Mouse (Mus musculus) intestine, embryonic 14.5 days (tissue): ENCODE results near the gene Pcgf5. TPM values are rescaled to one million over a fixed set of nuclear protein-coding genes. Genes with fewer than 3 reads are reported as not detected.

ENCODE experiments used
- ATAC-seq: fragments of 200-750 bp; cut with Nextera tagmentation; replicated peaks from 2 replicates; pipeline ENCODE4 v1.8.0; 2017; ENCODE audit warnings: low read depth, moderate number of reproducible peaks, moderate TSS enrichment, moderate library complexity; ENCODE audit not compliant: low FRiP score, low TSS enrichment
- DNase-seq: peaks from one replicate; pipeline ENCODE4 v3.0.0-alpha.2; 2018; ENCODE audit warnings: low spot score
- H3K27ac ChIP-seq: fragments of 300-500 bp; sonication (generic); 2 replicates; pipeline ENCODE4 v1.5.1; 2014; ENCODE audit warnings: low read depth, mild to moderate bottlenecking, control low read depth
- H3K27me3 ChIP-seq: fragments of 300-500 bp; sonication (generic); replicated peaks from 2 replicates; pipeline ENCODE4 v1.6.1; 2014; ENCODE audit warnings: low read length, control low read depth; ENCODE audit not compliant: control insufficient read depth, insufficient read depth
- H3K36me3 ChIP-seq: fragments of 300-500 bp; sonication (generic); 2 replicates; pipeline ENCODE4 v1.6.1; 2014; ENCODE audit warnings: low read length, control low read depth; ENCODE audit not compliant: control insufficient read depth, insufficient read depth
- H3K4me1 ChIP-seq: fragments of 300-500 bp; sonication (generic); replicated peaks from 2 replicates; pipeline ENCODE4 v1.6.1; 2014; ENCODE audit warnings: low read length, control low read depth, mixed read lengths; ENCODE audit not compliant: control insufficient read depth, insufficient read depth
- H3K4me2 ChIP-seq: fragments of 300-500 bp; sonication (generic); 2 replicates; pipeline ENCODE4 v1.6.1; 2014; ENCODE audit warnings: low read length
- H3K4me3 ChIP-seq: fragments of 300-500 bp; sonication (generic); 2 replicates; pipeline ENCODE4 v1.5.1; 2014; ENCODE audit warnings: low read depth, low read length, control low read depth, mixed read lengths
- H3K9ac ChIP-seq: fragments of 300-500 bp; sonication (generic); 2 replicates; pipeline ENCODE4 v1.6.1; 2014; ENCODE audit warnings: mild to moderate bottlenecking, low read length
- H3K9me3 ChIP-seq: fragments of 300-500 bp; sonication (generic); 2 replicates; pipeline ENCODE4 v1.6.1; 2016; ENCODE audit warnings: low read length, control low read depth; ENCODE audit not compliant: control insufficient read depth
- WGBS: fragments of 180-500 bp; shearing (Covaris S2); extraction: QIAGEN DNeasy Blood & Tissue Kit; methylation state at CpG from one replicate; pipeline ENCODE4 v1.1.7; 2014; 5-methylcytosine and 5-hydroxymethylcytosine counted together
- polyA plus RNA-seq: library from polyadenylated mRNA; unstranded; fragments of >200 nt; fragmentation: Nextera tagmentation; extraction: Ambion mirVana; gene quantifications from 2 replicates; pipeline ENCODE4 v1.2.1, GENCODE M21; 2014

Pcgf5 gene
- polyA plus RNA-seq, 1 experiment from 2014 or later: 21.6 TPM

GRCm38 (mm10) chr19:36377729-36378128 is 29.6 kb downstream of the Pcgf5 start:
- 87% methylated on average over 7 of the region's 7 CpGs for WGBS
- Histone ChIP-seq H3K9ac (no peak overlapping the region), H3K27me3 (no peaks in the 10 kb centered on the region), H3K36me3 (no peaks in the 10 kb centered on the region), H3K4me1 (no peaks in the 10 kb centered on the region), H3K4me3 (no peak overlapping the region), H3K9me3 (no peaks in the 10 kb centered on the region), H3K27ac (no peak overlapping the region), H3K4me2 (no peak overlapping the region)
- ATAC-seq (no peak), DNase-seq (no peak)

- Histone ChIP-seq H3K9me3 (no peaks in the 10 kb centered on the region), H3K27ac (no peak overlapping the region), H3K4me1 (no peaks in the 10 kb centered on the region), H3K4me2 (no peak overlapping the region), H3K36me3 (no peaks in the 10 kb centered on the region), H3K4me3 (no peak overlapping the region), H3K27me3 (no peaks in the 10 kb centered on the region), H3K9ac (no peak overlapping the region)
- WGBS: 72% methylated on average over 15 of the region's 15 CpGs
- no peak for DNase-seq
- no peak for ATAC-seq
Measured at GRCm38 (mm10) chr19:36378511-36379232, 30.6 kb downstream of the Pcgf5 start.

- ATAC-seq (no peak), DNase-seq (no peak)
- Histone ChIP-seq H3K4me1 (no peaks in the 10 kb centered on the region), H3K9me3 (no peaks in the 10 kb centered on the region), H3K36me3 (no peaks in the 10 kb centered on the region), H3K4me3 (no peak overlapping the region), H3K9ac (no peak overlapping the region), H3K4me2 (no peak overlapping the region), H3K27ac (no peak overlapping the region), H3K27me3 (no peaks in the 10 kb centered on the region)
- WGBS: 96% methylated on average over 3 of the region's 3 CpGs
Measured at GRCm38 (mm10) chr19:36382901-36383300, 34.8 kb downstream of the Pcgf5 start.

GRCm38 (mm10) chr19:36383977-36384376 is 35.9 kb downstream of the Pcgf5 start:
- H3K36me3 ChIP-seq: no peaks in the 10 kb centered on the region
- no peak overlapping the region for H3K4me3 ChIP-seq
- no peaks in the 10 kb centered on the region for H3K4me1 ChIP-seq
- H3K4me2 ChIP-seq: no peak overlapping the region
- no peak for ATAC-seq
- H3K27ac ChIP-seq: no peak overlapping the region
- WGBS: 81% methylated on average over 5 of the region's 5 CpGs
- H3K9me3 ChIP-seq: no peaks in the 10 kb centered on the region
- H3K9ac ChIP-seq: no peak overlapping the region
- no peak for DNase-seq
- H3K27me3 ChIP-seq: no peaks in the 10 kb centered on the region

DNA sequence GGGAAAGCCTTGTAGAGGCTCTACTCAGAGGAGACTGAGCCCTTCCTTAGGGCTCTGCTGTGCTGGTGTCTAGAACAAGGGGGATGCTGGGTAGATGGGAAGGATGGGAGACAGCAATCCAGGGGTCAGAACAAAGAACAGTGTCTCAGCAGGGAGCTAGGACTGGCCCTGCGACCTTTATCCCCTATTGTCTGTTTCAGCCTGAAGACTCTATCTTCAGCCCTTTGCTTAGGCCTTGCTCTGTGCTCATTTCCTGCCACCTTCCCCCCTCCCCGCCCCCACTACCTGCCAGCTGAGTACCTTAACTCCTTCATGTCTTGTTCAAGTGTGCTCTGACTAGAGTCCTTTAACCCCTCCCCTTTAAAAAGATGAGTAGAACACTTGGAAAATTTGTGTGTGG is 36.3 kb downstream of the Pcgf5 start:
- 0% methylated on average over 1 of the region's 2 CpGs for WGBS
- H3K4me2 ChIP-seq: no peak overlapping the region
- no peaks in the 10 kb centered on the region for H3K9me3 ChIP-seq
- ATAC-seq (no peak), DNase-seq (no peak)
- no peaks in the 10 kb centered on the region for H3K27me3 ChIP-seq
- H3K27ac ChIP-seq: no peak overlapping the region
- no peaks in the 10 kb centered on the region for H3K4me1 ChIP-seq
- no peak overlapping the region for H3K4me3 ChIP-seq
- no peaks in the 10 kb centered on the region for H3K36me3 ChIP-seq
- no peak overlapping the region for H3K9ac ChIP-seq

DNA sequence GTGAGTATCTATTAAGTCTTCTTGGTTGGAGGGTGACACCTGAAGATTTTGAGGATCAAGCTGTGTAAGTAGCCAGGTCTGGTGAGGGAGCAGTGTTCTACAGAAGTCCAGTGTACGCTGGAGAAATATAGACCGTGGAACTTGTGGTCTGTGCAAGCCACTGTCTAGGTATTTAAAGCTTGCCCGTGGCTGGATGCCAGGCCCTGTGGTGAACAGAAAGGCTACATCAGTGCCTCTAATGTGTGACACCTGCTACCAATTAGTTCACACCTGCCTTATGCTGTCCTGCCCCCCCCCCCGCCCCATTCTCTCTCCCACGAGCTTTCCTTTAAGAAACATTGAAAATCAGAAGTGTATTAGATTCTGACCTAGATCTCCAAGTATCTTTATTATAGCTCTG is 40.4 kb downstream of the Pcgf5 start:
- no peak overlapping the region for H3K4me3 ChIP-seq
- no peaks in the 10 kb centered on the region for H3K9me3 ChIP-seq
- H3K36me3 ChIP-seq: no peaks in the 10 kb centered on the region
- DNase-seq (no peak), ATAC-seq (no peak)
- no peak overlapping the region for H3K27ac ChIP-seq
- 82% methylated on average over 5 of the region's 5 CpGs for WGBS
- no peak overlapping the region for H3K4me2 ChIP-seq
- no peaks in the 10 kb centered on the region for H3K4me1 ChIP-seq
- no peak overlapping the region for H3K9ac ChIP-seq
- no peaks in the 10 kb centered on the region for H3K27me3 ChIP-seq

DNA sequence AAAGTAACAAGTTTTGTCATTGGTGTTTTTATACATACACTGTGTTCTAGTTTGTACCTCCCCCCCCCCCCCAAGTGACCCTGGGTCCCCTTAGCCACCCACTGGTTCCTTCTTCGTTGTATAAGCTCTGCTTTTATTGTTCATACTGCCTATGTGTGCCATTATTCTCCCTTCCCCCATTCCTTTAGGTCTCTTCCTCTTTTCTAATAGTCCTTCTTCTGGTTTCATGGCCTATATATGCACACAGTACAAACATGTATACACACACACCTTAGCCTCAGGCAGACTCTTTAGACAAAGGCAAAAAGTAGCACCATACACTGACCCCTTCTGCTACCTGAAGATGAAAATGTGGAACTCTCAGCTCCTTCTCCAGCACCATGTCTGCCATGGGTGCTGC is 42.6 kb downstream of the Pcgf5 start:
- Histone ChIP-seq H3K9me3 (no peaks in the 10 kb centered on the region), H3K27me3 (no peaks in the 10 kb centered on the region), H3K4me2 (no peak overlapping the region), H3K36me3 (no peaks in the 10 kb centered on the region), H3K4me1 (no peaks in the 10 kb centered on the region), H3K9ac (no peak overlapping the region), H3K27ac (no peak overlapping the region), H3K4me3 (no peak overlapping the region)
- DNase-seq (no peak), ATAC-seq (no peak)
- 89% methylated on average over 1 of the region's 1 CpGs for WGBS

- WGBS: 82% methylated on average over 3 of the region's 3 CpGs
- H3K36me3 ChIP-seq: no peaks in the 10 kb centered on the region
- no peaks in the 10 kb centered on the region for H3K9me3 ChIP-seq
- DNase-seq: no peak
- no peaks in the 10 kb centered on the region for H3K4me1 ChIP-seq
- no peak overlapping the region for H3K4me2 ChIP-seq
- no peaks in the 10 kb centered on the region for H3K27me3 ChIP-seq
- ATAC-seq: no peak
- H3K4me3 ChIP-seq: no peak overlapping the region
- H3K9ac ChIP-seq: no peak overlapping the region
- H3K27ac ChIP-seq: no peak overlapping the region
Measured at GRCm38 (mm10) chr19:36398500-36398899, 50.4 kb downstream of the Pcgf5 start.
